Mouse (Mus musculus): Measurements from ENCODE around the gene Dchs2. TPM values are rescaled to one million over a fixed set of nuclear protein-coding genes. Genes with fewer than 3 reads are reported as not detected.
A peak's percentile ranks its signal among the peaks of the same experiment; 100 is the strongest.

Gene Dchs2
- polyA plus RNA-seq, 1 experiment from 2014 or later = 1.8 TPM

DNA sequence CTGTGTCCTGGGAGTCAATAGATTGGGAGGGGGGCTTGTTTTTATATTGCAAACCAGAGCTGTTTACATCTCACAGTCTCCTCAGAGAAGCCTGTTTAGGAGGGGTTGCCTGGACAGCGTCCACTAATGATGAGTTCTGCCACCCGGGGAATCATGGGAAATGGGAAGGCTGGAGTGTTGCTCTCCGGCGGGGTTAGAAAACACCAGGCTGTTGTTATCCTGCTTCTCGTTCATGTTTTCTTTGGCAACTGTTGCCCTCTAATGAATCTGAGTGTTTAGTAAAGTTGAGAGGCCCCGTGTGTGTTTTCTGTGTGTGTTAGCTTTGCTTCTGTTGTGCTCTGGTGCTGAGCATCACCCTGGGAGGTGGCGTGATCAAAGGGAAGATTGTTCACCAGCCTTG is 8.7 kb downstream of the Dchs2 start:
- H3K4me1 ChIP-seq (ENCODE audit: control insufficient read depth, insufficient read depth, low read length) = no peaks in the 10 kb centered on the region
- WGBS = 63% methylated on average over 7 of the region's 7 CpGs
- ATAC-seq (ENCODE audit: low FRiP score, low TSS enrichment) = no peak

DNA sequence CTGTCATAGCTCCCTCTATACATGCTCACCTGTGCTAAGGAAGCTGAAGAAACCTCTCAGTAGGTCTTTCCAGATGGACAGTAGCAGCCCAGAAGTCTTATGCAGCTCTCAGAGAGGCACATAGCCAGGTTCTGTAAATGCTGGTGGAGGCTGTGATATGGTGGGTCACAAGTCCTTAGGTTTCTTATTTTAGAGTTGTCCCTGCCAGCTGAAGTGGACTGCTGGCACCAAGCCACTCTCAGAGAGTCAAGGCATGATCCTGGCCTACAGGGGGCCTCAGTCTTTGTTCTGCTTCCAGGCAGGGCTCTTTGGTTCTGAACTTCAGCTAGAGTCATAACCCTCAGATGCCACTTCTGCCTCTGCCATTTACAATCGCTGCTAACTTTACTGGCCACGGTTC is 11.1 kb downstream of the Dchs2 start:
- no peaks in the 10 kb centered on the region for H3K36me3 ChIP-seq (ENCODE audit: control insufficient read depth, insufficient read depth, low read length)
- H3K4me1 ChIP-seq (ENCODE audit: control insufficient read depth, insufficient read depth, low read length) = no peaks in the 10 kb centered on the region
- DNase-seq = no peak
- WGBS = 92% methylated on average over 2 of the region's 2 CpGs
- H3K9ac ChIP-seq (replicated peaks; ENCODE audit: low read length) = no peak overlapping the region
- ATAC-seq (ENCODE audit: low FRiP score, low TSS enrichment) = no peak
- no peak overlapping the region for H3K4me2 ChIP-seq (ENCODE audit: low read length)
- no peaks in the 10 kb centered on the region for H3K27me3 ChIP-seq (ENCODE audit: control insufficient read depth, insufficient read depth, low read length)
- no peak overlapping the region for H3K27ac ChIP-seq (replicated peaks; ENCODE audit: low read depth, low read length)
- H3K9me3 ChIP-seq (ENCODE audit: control insufficient read depth, low read length) = no peaks in the 10 kb centered on the region
- H3K4me3 ChIP-seq (replicated peaks; ENCODE audit: low read depth, low read length) = no peak overlapping the region

More for the DNA sequence above, 8.7 kb downstream of the Dchs2 start:
- H3K36me3 ChIP-seq (ENCODE audit: control insufficient read depth, insufficient read depth, low read length) = no peaks in the 10 kb centered on the region
- no peaks in the 10 kb centered on the region for H3K9me3 ChIP-seq (ENCODE audit: control insufficient read depth, low read length)
- no peak overlapping the region for H3K4me2 ChIP-seq (ENCODE audit: low read length)
- no peak overlapping the region for H3K4me3 ChIP-seq (replicated peaks; ENCODE audit: low read depth, low read length)
- H3K9ac ChIP-seq (replicated peaks; ENCODE audit: low read length) = no peak overlapping the region
- no peak overlapping the region for H3K27ac ChIP-seq (replicated peaks; ENCODE audit: low read depth, low read length)
- DNase-seq = peak; percentile 14
- no peaks in the 10 kb centered on the region for H3K27me3 ChIP-seq (ENCODE audit: control insufficient read depth, insufficient read depth, low read length)

DNA sequence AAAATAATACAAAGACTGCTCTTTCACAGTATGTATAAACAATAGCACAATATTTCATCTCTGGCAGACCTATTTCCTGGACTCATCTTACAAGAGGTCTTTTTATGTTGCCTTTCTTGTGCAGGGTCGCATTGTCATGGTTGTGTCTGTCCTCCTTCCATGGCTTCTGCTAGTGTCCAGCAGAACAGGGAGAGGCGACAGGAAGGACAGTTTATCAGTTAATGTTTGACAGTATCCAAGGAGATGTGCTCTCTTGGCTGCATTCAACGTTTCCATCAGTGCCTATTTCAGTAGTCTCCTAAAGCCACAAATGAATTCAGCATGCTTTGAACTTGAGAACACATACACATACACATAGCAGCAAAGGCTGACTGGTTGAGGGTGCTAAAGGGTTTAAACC is 17.9 kb downstream of the Dchs2 start:
- no peaks in the 10 kb centered on the region for H3K27me3 ChIP-seq (ENCODE audit: control insufficient read depth, insufficient read depth, low read length)
- DNase-seq = no peak
- no peaks in the 10 kb centered on the region for H3K36me3 ChIP-seq (ENCODE audit: control insufficient read depth, insufficient read depth, low read length)
- no peak overlapping the region for H3K9ac ChIP-seq (replicated peaks; ENCODE audit: low read length)
- H3K4me3 ChIP-seq (replicated peaks; ENCODE audit: low read depth, low read length) = no peak overlapping the region
- ATAC-seq (ENCODE audit: low FRiP score, low TSS enrichment) = no peak
- H3K27ac ChIP-seq (replicated peaks; ENCODE audit: low read depth, low read length) = no peak overlapping the region
- 76% methylated on average over 3 of the region's 3 CpGs for WGBS
- H3K9me3 ChIP-seq (ENCODE audit: control insufficient read depth, low read length) = no peaks in the 10 kb centered on the region
- peaks cover 9% of the 10 kb centered on the region; the same call in 1 of the 2 replicates for H3K4me1 ChIP-seq (ENCODE audit: control insufficient read depth, insufficient read depth, low read length)
- H3K4me2 ChIP-seq (ENCODE audit: low read length) = no peak overlapping the region

DNA sequence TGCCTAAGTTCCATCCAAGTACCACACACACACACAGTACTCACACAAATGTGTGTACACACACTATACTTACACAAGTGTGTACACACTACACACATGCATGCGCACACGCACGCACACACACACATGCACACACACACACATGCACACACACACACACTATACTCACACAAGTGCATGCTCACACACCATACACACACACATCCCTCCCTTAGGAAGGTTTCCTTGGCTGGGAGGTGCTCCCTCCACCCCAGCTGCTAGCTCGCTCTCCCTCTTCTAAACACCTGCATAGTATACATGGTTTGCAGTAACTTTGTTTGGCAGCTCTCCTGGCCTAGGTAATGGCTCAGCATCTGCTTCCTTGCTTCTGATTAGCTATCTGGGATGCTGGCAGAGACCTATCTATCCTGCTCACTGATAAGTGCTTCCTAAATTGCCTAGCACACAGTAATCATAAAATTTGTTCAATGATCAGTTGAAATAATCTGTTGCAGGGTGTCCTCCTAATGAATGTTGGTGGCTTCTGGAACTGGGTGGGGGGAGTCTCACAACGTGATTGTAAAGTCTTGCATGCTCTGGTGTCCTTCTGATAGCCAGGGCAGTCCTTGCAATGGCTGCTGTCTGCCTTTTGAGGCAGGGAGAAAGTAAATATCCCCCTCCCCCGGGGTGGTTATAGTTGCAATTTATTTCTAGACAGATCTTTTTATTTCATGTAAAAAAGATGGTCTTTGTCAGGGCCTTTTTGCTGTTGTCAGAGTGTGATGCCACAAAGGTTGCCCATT is 19.7 kb downstream of the Dchs2 start:
- H3K4me1 ChIP-seq (ENCODE audit: control insufficient read depth, insufficient read depth, low read length) = peaks cover 9% of the 10 kb centered on the region; the same call in 1 of the 2 replicates
- DNase-seq = no peak
- no peak overlapping the region for H3K4me3 ChIP-seq (replicated peaks; ENCODE audit: low read depth, low read length)
- no peak; the same call in 1 of the 2 replicates for ATAC-seq (ENCODE audit: low FRiP score, low TSS enrichment)
- no peak overlapping the region for H3K9ac ChIP-seq (replicated peaks; ENCODE audit: low read length)
- 75% methylated on average over 6 of the region's 6 CpGs for WGBS
- peak overlapping the region; percentile 55; the same call in 1 of the 2 replicates for H3K27ac ChIP-seq (replicated peaks; ENCODE audit: low read depth, low read length)
- H3K27me3 ChIP-seq (ENCODE audit: control insufficient read depth, insufficient read depth, low read length) = no peaks in the 10 kb centered on the region
- no peaks in the 10 kb centered on the region for H3K36me3 ChIP-seq (ENCODE audit: control insufficient read depth, insufficient read depth, low read length)
- H3K4me2 ChIP-seq (ENCODE audit: low read length) = no peak overlapping the region
- no peaks in the 10 kb centered on the region for H3K9me3 ChIP-seq (ENCODE audit: control insufficient read depth, low read length)

DNA sequence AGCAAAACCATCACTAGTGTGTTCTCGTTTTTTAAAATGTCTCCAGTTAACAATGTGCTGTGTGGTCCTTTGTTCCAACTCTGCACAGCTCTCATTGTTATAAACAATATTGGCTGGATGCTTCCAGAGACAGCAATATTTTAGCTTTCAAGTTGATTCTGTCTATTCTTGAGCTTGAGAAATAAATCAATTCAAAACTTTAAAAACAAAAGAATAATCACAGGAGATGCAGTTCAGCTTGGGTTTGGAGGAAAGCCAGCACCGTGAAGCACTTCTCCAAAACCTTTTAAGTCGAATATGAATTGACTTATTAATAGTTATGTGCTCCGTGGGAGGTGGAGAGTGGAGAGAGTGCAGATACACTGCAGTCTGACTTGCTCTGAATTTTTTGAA is 20.3 kb downstream of the Dchs2 start:
- Histone ChIP-seq H3K4me2 (ENCODE audit: low read length) (no peak overlapping the region), H3K36me3 (ENCODE audit: control insufficient read depth, insufficient read depth, low read length) (no peaks in the 10 kb centered on the region), H3K9me3 (ENCODE audit: control insufficient read depth, low read length) (no peaks in the 10 kb centered on the region), H3K27ac (replicated peaks; ENCODE audit: low read depth, low read length) (peak overlapping the region; percentile 55; the same call in 1 of the 2 replicates), H3K9ac (replicated peaks; ENCODE audit: low read length) (no peak overlapping the region), H3K4me3 (replicated peaks; ENCODE audit: low read depth, low read length) (no peak overlapping the region), H3K4me1 (ENCODE audit: control insufficient read depth, insufficient read depth, low read length) (peaks cover 9% of the 10 kb centered on the region; the same call in 1 of the 2 replicates), H3K27me3 (ENCODE audit: control insufficient read depth, insufficient read depth, low read length) (no peaks in the 10 kb centered on the region)
- DNase-seq (peak; percentile 52), ATAC-seq (ENCODE audit: low FRiP score, low TSS enrichment) (no peak)
- WGBS = 26% methylated on average over 4 of the region's 4 CpGs

DNA sequence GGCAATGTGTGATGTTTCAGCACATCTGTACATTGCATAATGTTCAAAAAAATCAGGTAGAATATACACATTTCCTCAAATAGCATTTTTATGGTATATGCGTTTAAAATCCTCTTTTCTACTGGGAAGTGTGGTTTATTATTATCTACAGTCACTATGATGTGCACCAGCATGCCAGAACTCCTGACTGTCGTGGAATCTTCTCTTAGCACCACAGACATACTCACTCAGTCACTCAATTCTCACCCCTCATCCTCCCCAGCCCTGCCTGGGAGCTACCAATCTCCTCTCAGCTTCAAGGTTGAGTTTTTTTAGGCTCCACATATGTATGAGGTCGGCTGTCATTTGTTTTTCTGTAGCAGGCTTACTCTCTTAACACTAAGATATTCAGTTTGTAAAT is 20.8 kb downstream of the Dchs2 start:
- no peak overlapping the region for H3K27ac ChIP-seq (replicated peaks; ENCODE audit: low read depth, low read length)

DNA sequence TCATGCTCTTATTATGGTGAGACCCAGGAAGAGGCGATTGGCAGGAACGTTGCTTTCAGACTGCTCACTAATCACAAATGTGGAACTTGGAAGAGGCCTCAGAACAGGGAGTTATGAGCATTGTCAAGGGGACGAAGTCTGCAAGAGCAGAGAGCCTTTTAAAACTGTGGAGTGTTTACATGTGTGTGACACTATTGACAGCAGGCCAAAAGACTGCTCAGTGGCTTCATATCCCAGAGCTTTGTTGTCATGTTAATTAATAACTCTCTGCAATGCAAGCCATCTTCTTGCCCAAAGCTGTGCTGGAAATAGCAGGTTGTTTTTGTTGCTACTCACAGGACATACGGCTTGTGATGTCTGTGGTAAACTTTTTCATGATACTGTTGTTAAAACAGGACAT is 27.9 kb downstream of the Dchs2 start:
- H3K9ac ChIP-seq (replicated peaks; ENCODE audit: low read length) = no peak overlapping the region
- WGBS = 49% methylated on average over 4 of the region's 4 CpGs
- no peak overlapping the region for H3K27ac ChIP-seq (replicated peaks; ENCODE audit: low read depth, low read length)
- ATAC-seq (ENCODE audit: low FRiP score, low TSS enrichment) (no peak), DNase-seq (peak; percentile 26)
- H3K4me2 ChIP-seq (ENCODE audit: low read length) = no peak overlapping the region
- H3K36me3 ChIP-seq (ENCODE audit: control insufficient read depth, insufficient read depth, low read length) = no peaks in the 10 kb centered on the region
- H3K4me1 ChIP-seq (ENCODE audit: control insufficient read depth, insufficient read depth, low read length) = 0 out of 2 replicates have a peak, but pooled peaks cover 2% of the 10 kb centered on the region
- no peaks in the 10 kb centered on the region for H3K27me3 ChIP-seq (ENCODE audit: control insufficient read depth, insufficient read depth, low read length)
- H3K9me3 ChIP-seq (ENCODE audit: control insufficient read depth, low read length) = no peaks in the 10 kb centered on the region
- no peak overlapping the region for H3K4me3 ChIP-seq (replicated peaks; ENCODE audit: low read depth, low read length)

More for the DNA sequence above, 20.8 kb downstream of the Dchs2 start:
- H3K4me3 ChIP-seq (replicated peaks; ENCODE audit: low read depth, low read length) = no peak overlapping the region
- no peaks in the 10 kb centered on the region for H3K36me3 ChIP-seq (ENCODE audit: control insufficient read depth, insufficient read depth, low read length)
- no peaks in the 10 kb centered on the region for H3K27me3 ChIP-seq (ENCODE audit: control insufficient read depth, insufficient read depth, low read length)
- H3K4me2 ChIP-seq (ENCODE audit: low read length) = no peak overlapping the region
- WGBS = 69% methylated on average over 3 of the region's 3 CpGs
- peaks cover 9% of the 10 kb centered on the region; the same call in 1 of the 2 replicates for H3K4me1 ChIP-seq (ENCODE audit: control insufficient read depth, insufficient read depth, low read length)
- no peak overlapping the region for H3K9ac ChIP-seq (replicated peaks; ENCODE audit: low read length)
- no peaks in the 10 kb centered on the region for H3K9me3 ChIP-seq (ENCODE audit: control insufficient read depth, low read length)
- no peak for DNase-seq
- ATAC-seq (ENCODE audit: low FRiP score, low TSS enrichment) = no peak

DNA sequence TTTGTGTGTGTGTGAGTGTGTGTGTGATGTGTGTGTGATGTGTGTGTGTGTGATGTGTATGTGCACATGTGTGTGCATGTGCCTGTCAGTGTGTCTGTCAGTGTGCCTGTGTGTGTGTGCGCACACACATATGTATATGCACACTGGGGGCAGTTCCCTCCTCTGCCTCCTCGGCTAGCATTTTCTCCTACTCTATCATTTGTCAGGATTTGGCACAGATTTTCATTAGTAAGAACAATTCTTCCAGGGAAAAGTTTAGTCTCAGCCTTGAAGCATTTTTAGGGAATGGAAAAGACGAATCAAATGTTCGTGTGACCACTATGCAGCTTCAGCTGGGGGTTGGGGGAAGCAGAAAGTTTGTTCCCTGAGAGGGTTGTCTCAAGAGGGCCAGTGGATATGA is 28.4 kb downstream of the Dchs2 start:
- H3K9me3 ChIP-seq (ENCODE audit: control insufficient read depth, low read length) = no peaks in the 10 kb centered on the region
- no peak overlapping the region for H3K27ac ChIP-seq (replicated peaks; ENCODE audit: low read depth, low read length)
- no peaks in the 10 kb centered on the region for H3K36me3 ChIP-seq (ENCODE audit: control insufficient read depth, insufficient read depth, low read length)
- H3K4me3 ChIP-seq (replicated peaks; ENCODE audit: low read depth, low read length) = no peak overlapping the region
- 80% methylated on average over 4 of the region's 4 CpGs for WGBS
- ATAC-seq (ENCODE audit: low FRiP score, low TSS enrichment) = no peak
- H3K4me1 ChIP-seq (ENCODE audit: control insufficient read depth, insufficient read depth, low read length) = 0 out of 2 replicates have a peak, but pooled peaks cover 2% of the 10 kb centered on the region
- H3K9ac ChIP-seq (replicated peaks; ENCODE audit: low read length) = no peak overlapping the region
- DNase-seq = no peak
- no peaks in the 10 kb centered on the region for H3K27me3 ChIP-seq (ENCODE audit: control insufficient read depth, insufficient read depth, low read length)
- H3K4me2 ChIP-seq (ENCODE audit: low read length) = no peak overlapping the region
